Mouse (Mus musculus) spleen, adult 18-20 months (tissue): ENCODE data around the gene Mapk14.
"Not testable (repeated sequence)": the region's sequence is repeated elsewhere in the genome, so short reads cannot be mapped to it uniquely, and the experiment has no call there.

Experiments used
- DNase-seq, 2 experiments: peaks; one replicate each; pipeline ENCODE4 v3.0.0; 2022; ENCODE audit warnings: mixed read lengths in 2 of 2

Mapk14 gene

DNA sequence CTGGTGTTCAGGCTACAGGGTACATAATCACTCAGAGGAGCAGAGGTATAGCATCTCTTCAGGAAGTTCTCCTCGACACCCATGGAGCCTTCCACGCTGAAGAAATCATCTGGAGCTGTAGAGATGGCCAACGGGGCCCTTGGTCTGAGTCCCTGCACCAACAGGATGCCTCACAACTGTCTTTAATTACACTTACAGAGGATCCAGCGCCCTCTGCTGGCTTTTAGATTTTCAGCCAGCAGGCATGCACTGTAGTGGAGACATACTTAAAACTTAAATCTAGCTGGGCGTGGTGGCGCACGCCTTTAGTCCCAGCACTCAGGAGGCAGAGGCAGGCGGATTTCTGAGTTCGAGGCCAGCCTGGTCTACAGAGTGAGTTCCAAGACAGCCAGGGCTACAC, 52.8 kb downstream of the Mapk14 start:
- DNase-seq, result peak in 1 of 2 experiments; percentile 13

DNA sequence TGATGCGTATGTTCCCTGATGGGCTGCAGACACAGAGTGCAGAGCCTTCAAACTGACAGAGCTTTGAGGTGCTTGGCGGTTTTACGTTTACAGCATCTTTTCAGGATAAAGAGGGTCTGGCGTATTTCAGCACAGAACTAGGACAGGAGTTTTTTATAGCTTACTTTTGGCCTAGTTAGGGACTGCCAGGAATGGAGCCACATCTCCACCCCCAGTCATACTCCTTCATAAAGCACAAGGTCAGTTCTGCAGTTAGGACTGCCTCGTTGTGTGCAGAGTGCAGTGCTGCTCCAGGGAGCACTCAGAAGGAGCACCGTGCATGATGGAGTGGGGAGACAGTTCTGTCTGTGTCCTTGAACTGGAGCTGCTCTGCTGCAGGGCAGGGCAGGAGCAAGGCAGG, 54.6 kb downstream of the Mapk14 start:
- DNase-seq, result no peak

DNA sequence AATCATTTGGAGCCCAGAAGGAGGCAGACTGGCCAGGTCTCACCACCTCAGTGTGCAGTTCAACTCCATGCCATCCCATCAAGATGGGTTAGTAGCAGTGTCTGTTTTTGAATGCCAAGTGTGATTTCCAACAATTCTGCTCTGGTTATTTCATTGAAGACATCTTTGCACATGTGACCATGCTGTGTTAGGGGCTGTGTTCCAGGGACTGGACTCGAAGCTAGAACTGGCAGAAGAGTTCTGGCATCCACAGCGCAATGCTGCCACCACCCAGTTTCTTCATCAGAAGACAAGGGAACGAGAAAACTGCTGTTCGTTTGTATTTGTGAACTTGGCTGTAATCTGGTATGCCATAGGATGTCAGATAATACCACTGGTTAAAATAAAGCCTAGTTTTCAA, 56.9 kb downstream of the Mapk14 start:
- DNase-seq, result no peak

DNA sequence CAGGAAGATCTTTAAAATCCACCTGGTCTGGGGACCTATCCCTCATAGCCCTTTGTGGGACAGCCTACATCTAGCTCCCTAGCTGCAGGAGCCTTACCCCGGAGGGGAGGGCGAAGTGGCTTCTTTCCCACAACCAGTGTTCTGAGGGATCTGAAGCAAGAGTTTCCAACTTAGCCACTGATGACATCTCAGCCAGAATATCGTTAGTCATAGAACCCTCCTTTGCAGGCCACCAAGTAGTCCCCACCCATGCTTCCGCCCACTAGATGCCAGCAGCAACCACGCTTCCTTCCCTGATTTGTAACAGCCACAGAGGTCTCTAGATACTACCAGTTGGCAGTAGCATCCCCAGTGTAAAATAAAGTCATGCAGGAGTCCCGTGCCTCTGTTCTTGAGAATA, 59.5 kb downstream of the Mapk14 start:
- DNase-seq, result no peak

DNA sequence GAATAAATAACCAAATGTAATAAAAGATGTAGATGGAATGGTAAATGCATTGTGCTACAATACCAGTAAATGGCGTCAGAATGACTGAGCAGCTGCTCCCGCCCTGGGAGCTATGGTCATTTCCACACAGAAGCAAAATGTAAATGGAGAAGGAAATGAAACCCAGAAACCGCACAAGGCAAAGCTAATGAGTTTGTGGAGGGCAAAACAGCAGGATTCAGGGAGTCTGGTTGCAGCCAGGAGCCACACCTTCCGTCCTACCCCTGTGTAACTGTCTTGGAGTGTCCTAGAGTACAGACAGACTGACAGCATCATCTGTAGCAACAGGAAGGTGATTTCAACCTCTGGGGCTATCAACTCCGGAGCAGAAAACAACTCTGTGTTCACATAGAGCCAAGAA, 65.3 kb downstream of the Mapk14 start:
- no peak for DNase-seq

DNA sequence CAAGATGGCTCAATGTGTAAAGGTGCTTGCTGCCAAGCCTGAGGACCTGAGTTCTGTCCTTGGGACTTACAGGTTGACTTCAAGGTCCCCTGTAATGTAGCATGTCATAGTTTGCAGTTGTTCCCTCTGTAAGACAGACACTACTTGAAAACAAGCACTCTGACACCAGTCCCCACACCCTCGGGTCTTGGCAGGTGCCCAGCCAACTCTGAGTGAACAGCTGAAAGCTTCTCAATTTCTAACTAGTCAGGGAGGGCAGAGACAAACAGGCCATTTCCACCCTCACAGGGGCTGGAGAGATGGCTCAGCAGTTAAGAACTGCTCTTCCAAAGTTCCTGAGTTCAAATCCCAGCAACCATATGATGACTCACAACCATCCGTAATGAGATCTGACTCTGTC, 66.3 kb downstream of the Mapk14 start:
- DNase-seq, result no peak

DNA sequence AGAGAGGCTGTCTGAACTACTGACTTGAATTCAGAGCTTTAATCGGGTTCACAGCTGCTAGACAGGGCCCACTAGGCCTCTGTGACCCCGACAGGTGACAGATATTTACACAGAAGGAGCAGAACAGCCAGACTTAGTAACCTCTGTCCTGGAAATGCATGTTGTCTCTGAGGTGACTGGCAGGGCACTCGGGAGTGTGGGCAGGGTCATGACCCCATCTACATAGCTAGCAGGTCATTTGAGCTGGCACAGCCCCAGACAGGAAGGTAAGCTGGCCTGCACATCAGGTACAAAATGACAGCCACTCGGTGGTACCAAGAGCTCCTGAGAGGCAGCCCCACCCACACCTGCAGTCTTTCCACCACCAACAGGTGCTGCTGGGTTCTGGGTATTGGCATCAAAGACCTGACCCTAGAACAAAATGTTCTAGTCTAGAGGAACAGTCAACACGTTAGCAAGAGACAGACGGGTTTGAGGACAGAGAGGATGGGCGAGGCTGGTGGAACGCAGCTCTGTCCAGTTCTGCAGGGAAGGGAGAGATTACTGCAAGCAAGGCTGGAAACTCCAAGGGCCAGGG, 69.7 kb downstream of the Mapk14 start:
- no peak for DNase-seq

DNA sequence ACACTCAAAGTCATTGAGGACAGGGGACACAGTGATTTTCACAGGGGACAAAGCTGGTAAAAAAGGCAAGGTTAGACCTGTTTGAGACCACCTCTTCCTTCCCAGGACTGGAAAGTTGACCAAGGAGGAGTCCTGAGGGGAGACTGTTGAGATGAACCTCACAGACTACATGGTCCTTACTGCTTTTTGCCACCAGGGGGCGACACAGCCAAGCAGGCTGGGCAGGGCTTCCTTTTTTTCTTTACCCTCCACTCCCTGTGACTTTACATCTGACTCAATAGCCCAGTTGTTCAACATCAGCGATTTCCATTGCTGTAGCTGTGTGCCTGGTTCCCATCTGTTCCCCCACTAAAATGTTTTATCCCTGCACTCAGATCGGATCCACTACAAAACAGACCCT, 70.7 kb downstream of the Mapk14 start:
- DNase-seq, result peak; percentile 54 to 72

DNA sequence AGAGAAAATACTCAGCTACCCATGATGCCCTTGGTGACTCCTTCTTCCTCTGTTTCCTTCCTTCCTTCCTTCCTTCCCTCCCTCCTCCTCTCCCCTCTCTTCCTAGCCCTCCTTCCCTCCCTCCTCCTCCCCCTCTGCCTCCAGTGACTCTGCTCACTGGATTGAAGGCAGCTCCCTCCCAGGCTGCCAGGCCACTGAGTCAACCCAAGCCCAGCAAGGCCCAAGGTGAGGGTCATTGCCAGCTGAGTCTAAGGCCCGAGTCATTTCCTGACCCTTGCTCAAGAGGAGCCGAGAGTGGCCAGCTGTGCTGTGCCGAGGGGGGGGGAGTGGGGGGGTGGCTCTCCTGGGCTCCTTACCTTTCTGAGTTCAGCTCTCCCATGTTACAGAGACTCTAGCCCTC, 75.1 kb downstream of the Mapk14 start:
- DNase-seq, result no peak

DNA sequence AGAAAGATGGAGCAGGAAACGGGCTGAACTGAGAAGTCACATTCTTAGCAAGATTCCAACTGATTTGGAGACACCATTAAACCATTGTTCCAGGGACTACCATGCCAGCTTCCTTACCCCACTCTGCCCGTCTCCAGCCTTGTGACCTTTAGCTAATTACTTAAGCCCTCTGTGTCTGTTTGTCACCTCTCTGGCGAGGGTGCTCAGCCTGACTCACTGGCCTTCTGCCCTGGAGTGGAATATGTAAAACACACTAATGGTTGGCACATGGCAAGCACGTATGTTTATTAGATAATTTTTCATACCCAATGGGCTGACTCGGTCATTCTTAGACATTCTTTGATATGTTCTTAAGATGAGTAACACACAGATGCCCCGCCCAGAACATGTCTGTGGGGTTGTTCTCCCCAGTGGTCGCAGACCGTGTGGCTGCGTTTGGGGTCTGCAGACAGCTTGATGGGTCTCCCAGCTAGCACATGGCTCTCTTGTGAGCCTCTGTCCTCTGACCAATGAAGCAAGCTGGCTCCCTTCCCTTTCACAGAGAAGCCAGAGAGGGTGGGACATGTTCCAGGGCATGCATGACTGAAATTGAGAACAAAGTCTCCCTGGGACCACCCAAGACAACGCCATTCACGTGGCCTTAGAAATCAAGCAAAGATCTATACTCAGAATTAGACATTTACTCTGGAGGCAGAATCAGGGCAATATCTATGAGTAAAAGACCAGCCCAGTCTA, 75.8 kb downstream of the Mapk14 start:
- DNase-seq, result no peak

DNA sequence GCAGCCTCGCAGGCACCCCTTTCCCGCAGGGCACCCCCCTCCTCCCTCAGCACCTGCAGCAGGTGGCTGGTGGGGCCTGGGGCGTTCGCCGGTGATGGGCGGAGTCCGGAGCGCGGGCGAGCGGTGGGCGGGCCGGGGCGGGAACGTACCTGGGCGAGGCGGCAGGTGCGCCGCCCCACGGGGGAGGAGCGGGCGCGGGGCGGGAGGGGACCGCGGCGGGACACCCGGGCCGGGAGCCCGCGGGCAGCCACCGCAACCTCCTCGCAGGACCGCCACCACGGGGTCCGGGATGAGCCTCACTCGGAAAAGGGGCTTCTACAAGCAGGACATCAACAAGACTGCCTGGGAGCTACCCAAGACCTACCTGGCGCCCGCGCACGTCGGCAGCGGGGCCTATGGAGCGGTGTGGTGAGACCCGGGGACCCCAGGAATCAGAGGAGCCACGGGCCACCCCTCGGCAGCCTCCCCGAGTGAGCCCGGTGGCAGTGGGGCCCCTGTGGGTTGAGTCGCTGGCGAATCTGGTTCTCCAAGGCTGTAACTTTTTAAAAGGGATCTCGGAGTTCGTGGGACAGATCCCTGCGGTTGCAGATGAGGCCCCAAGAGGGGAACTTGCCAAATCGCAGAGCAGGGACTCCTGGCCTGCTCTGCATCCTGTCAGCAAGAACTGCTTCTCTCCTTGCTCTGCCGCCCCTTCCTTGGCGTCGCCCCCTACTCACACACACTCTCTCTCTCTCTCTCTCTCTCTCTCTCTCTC, 78.2 kb downstream of the Mapk14 start, which contains the start of gene Mapk13:
Mapk13 (plus strand) TSS at position 177 of the 754 bp plus-strand sequence.
- no peak for DNase-seq

DNA sequence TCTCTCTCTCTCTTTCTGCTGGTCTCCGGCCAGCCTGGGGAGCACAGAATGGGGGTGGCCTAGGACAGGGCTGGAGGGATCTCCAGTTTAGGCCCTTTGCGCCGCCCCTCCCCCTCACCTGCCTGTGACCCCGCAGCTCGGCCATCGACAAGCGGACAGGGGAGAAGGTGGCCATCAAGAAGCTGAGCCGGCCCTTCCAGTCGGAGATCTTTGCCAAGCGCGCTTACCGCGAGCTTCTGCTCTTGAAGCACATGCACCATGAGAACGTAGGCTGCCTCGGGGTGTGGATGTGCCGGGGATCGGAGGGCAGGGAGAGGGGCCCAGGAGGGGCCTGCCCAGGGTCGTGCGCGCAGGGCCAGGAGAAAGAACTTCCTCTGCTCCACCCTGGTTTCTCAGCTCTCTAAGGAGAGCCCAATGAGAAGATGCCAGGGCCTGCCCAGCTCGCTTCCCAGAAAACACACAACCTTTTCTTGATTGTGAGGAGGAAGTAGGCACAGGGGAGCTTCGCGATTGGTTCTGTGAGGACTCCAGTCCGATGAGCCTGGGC, 78.8 kb downstream of the Mapk14 start:
- DNase-seq, result no peak

DNA sequence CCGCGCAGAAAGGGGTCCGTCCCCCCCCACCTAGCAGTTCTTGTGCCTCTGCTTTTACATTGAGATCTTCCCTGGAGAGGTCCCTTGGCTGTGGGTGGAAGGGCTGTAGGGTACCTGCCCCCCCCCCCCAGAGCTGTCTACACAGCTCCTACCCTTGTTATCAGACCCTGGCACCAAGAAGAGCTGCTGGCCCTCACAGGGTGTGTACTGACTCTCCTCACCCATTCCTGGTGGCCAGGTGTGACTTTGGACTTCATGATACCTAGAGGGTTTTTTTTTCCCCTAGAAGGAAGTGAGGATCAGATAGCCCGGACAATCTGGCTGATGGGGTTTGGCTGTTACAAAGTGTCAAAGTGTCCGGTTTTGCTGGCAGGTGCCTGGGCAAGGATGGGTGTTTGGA, 80.2 kb downstream of the Mapk14 start:
- DNase-seq, result no peak

DNA sequence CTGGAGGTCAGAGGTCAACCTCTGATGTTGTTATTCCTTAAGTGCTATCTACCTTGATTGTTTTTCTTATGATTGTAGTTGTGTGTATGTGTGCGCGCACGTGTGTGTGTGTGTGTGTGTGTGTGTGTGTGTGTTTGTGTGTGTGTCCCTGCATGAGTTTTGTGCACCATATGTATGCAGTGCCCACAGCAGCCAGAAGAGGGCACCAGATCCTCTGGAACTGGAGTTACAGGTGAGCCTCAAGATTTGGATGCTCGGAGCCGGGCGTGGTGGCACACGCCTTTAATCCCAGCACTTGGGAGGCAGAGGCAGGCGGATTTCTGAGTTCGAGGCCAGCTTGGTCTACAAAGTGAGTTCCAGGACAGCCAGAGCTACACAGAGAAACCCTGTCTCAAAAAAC, 83.2 kb downstream of the Mapk14 start:
- DNase-seq, result not testable (repeated sequence)

DNA sequence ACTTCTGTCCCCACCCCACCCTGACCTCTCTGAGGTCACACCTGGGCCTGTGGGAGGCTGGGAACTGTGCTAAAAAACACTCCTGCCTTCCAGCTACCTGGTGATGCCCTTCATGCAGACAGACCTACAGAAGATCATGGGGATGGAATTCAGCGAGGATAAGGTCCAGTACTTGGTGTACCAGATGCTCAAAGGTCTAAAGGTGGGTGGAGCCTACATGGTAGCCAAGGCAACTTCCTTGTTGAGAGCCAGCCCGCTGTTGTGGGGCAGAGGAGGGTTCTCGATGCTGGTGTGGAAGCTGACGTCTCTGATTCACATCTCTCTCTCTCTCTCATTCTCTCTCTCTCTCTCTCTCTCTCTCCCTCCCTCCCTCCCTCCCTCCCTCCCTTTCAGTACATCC, 84.0 kb downstream of the Mapk14 start:
- DNase-seq, result no peak

DNA sequence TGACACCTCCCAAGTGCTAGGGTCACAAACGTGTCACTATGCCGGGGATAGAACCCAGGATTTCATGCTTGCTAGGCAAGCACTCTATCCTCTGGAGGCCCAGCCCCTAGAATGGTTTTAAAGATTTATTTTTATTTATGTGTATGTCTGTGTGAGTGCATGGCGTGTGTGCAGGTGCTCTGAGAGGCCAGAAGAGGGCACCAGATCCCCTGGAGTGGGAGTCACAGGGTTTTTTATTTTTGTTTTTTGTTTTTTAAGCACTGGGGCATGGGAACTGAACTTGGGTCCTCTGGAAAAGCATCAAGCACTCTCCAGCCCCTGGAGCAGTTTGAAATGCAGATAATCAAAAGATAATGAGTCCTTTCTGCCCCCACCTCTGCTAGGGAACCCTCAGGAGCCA, 85.7 kb downstream of the Mapk14 start:
- no peak for DNase-seq

DNA sequence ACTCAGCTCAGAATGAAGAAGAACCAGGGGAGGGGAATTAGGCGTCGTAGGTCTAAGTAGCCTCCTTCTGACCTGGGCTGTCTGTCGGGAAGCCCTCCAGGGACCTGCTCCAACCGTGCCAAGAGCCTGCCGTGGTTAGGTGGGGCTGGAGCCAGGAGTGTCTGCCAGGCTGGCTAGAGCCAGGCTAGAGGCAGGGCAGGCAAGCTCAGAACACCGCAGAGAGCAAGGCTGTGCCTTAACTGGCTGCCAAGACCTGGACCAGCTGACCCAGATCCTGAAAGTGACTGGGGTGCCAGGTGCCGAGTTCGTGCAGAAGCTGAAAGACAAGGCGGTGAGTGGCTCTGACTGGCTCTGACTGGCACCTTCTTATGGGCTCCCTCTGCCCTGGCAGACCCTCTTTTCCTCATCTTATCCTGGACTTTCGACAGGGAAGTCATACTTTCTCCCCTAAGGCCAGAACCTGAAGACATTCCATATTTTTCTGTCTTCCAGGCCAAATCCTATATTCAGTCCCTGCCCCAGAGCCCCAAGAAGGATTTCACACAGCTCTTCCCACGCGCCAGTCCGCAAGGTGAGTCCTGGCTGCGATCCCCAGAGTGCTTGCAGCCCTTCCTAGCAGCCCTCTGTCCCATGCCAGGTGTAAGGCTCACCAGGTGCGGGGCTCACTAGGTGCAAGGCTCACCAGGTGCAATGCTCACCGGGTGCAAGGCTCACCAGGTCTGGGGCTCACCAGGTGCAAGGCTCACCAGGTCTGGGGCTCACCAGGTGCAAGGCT, 86.3 kb downstream of the Mapk14 start:
- DNase-seq, result no peak

DNA sequence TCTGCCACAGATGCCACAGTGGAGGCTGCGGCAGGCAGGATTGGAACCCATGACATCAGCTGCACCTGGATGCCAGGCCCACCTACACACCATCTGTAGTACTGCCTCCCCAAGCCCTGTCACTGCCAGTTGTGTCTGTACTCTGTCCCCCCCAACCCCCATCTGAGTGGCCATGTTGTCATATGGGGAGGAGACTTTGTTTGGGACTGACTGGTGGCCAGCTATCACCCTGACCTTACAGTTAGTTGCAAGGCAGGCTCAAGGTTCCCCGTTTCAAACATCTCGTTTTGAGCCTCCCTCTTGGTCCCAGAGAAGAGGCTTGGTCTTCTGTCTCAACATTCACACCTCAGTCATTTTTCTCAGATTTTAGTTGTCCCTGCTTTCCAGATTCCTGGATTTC, 88.6 kb downstream of the Mapk14 start:
- no peak for DNase-seq

DNA sequence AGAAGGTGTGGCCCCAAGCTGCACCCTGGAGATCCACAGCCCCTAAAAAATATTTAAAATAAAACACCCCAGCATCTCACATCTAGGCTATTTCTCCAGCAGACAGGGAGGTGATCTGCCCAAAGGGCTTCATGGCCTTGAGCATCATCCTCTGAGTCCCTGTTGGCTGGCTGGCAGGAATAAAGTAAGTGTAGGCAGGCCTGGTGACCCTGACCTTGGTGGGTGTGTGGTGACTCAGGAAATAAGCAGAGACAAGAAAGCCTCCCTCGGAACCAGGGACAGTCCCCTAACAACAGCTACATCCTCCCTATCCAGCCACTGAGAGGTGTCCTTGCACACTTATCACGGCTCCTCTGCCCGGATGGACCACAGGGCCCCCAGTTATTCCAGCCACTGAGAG, 89.7 kb downstream of the Mapk14 start:
- no peak for DNase-seq

DNA sequence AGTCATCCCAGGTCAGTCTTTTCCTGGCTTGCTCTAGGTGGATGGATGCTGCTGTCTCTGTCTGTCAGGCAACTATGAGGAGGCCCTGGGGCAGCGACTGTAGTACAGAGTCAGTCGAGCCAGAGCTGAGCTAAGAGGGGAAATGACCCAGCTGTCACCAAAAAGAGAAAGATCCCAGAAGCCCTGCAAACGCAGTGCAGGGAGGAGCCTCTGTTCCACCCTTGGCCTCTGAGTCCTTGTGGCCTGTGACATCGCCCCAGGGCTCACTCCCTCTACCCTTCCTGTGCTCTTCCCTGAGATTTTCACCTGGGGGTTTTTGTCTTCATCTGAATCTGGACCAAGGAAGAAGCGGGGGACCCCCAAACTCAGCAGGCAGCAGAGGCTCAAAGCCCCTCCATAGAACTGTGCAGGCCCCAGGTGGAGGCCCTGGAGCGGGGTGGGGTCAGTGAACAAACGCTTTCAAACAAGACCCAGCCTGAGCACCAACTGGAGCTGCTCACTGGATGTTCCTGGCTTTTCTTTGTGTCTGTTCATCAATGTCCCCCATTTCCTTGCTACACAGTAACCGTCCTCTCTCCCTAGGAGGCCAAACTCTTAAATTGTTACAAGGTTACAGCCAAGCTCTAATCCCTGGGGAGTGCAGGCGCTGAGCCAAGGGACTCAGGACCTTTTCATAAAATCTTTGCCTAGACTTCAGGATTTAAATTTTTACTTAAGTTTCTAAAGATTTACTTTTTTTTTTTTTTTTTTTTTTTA, 90.3 kb downstream of the Mapk14 start:
- no peak for DNase-seq

DNA sequence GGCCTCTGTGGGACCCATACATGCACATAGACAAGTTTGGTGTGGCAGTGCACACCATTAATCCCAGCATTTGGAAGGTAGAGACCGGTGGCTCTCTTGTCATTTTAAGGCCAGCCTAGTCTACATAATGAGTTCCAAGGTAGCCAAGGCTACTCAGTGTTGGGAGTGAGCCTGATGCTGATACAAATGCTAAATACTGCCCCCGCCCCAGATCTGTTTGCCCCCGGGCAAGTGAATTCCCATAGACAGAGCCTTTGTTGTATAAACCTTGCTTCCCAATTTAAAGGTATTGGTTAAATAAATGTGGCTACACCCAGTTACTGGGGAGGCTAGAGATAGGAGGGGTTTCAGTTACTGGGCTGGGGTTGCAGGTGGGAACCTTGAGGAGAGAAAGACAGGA, 93.9 kb downstream of the Mapk14 start:
- no peak for DNase-seq

DNA sequence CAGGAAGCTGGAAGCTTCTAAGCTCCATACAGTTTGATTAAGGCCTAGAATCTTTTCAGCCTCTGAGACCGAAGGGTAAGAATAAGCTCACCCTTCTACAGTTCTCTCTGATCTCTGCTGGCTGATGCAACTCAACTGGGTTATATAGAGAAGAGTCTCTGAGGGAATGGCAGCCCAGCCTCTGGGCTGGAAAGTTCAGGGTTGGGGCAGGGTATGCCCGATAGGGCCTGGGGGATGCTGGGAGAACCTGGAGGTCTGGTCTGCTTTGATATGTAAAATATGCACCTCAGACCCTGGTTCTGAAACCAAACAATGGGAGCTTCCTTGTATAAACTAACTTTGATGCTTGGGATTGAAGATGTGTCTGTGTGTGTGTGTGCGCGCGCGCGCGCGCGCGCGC, 96.4 kb downstream of the Mapk14 start:
- no peak for DNase-seq
